Mouse (Mus musculus) ES-E14 (cell line): ENCODE results near the gene Gm3448.

Source experiments
- HCFC1 ChIP-seq: IDR thresholded peaks from 2 replicates; pipeline ENCODE4 v1.6.1; 2012; ENCODE audit warnings: low read length, inconsistent platforms, borderline replicate concordance; ENCODE audit not compliant: insufficient read depth
- ZC3H11A ChIP-seq: IDR thresholded peaks from 2 replicates; pipeline ENCODE4 v1.6.1; 2012; ENCODE audit warnings: low read depth, mild to moderate bottlenecking, inconsistent platforms, low read length, borderline replicate concordance

- TF ChIP-seq HCFC1 = no peak
- no peak for TF ChIP-seq ZC3H11A
Observed at GRCm38 (mm10) chr17:15077536-15077935, 36.2 kb upstream of the Gm3448 start.
